Mouse (Mus musculus) lung, postnatal 0 days (tissue): ENCODE measurements at regions not wholly inside any gene's neighbourhood (a gene's known extent, or its start where the extent isn't known, plus 50 kb on each side); places are given as distances from the start of the nearest gene placed in this dataset.

Experiments
- CTCF ChIP-seq: IDR thresholded peaks from 2 replicates; pipeline ENCODE4 v1.5.1; 2016; ENCODE audit warnings: antibody characterized with exemption, mild to moderate bottlenecking
- EP300 ChIP-seq: IDR thresholded peaks from 2 replicates; pipeline ENCODE4 v1.6.1; 2016; ENCODE audit warnings: antibody characterized with exemption, mild to moderate bottlenecking, control low read depth

GRCm38 (mm10) chr9:120818726-120819317, 110.2 kb upstream of the Ctnnb1 start:
- TF ChIP-seq EP300, result no peak
- TF ChIP-seq CTCF, result no peak
